Mouse (Mus musculus) bone marrow, adult 2 months (tissue): ENCODE results near the gene Patl2.

Source experiments
- CTCF ChIP-seq: fragments of 200-500 bp; IDR thresholded peaks from 2 replicates; pipeline ENCODE4 v1.5.1; 2011; ENCODE audit warnings: low read length, control low read depth; ENCODE audit not compliant: control insufficient read depth, insufficient read depth
- POLR2A ChIP-seq: fragments of 200-500 bp; IDR thresholded peaks from 2 replicates; pipeline ENCODE4 v1.6.1; 2011; ENCODE audit warnings: low read depth, mild to moderate bottlenecking, control low read depth, low read length, borderline replicate concordance; ENCODE audit not compliant: control insufficient read depth

GRCm38 (mm10) chr2:122201501-122201900 is 15.5 kb upstream of the Patl2 start:
- no peak for TF ChIP-seq CTCF
- TF ChIP-seq POLR2A, result no peak
